Mouse (Mus musculus) intestine, postnatal 0 days (tissue): ENCODE results near the gene Sdccag8. TPM values are rescaled to one million over a fixed set of nuclear protein-coding genes. Genes with fewer than 3 reads are reported as not detected.

Source experiments
- ATAC-seq: fragments of 200-750 bp; cut with Nextera tagmentation; 2 replicates; pipeline ENCODE4 v1.8.0; 2017; ENCODE audit warnings: mild to moderate bottlenecking, moderate TSS enrichment, moderate library complexity
- H3K27ac ChIP-seq: fragments of 300-500 bp; sonication (generic); 2 replicates; pipeline ENCODE4 v1.5.1; 2014; ENCODE audit warnings: mild to moderate bottlenecking, low read depth, low read length, moderate library complexity
- H3K27me3 ChIP-seq: fragments of 300-500 bp; sonication (generic); replicated peaks from 2 replicates; pipeline ENCODE4 v1.6.1; 2014; ENCODE audit warnings: low read length, mixed read lengths; ENCODE audit not compliant: control insufficient read depth, insufficient read depth
- H3K36me3 ChIP-seq: fragments of 300-500 bp; sonication (generic); 2 replicates; pipeline ENCODE4 v1.6.1; 2014; ENCODE audit warnings: mild to moderate bottlenecking, moderate library complexity; ENCODE audit not compliant: control insufficient read depth, insufficient read depth
- H3K4me1 ChIP-seq: fragments of 300-500 bp; sonication (generic); replicated peaks from 2 replicates; pipeline ENCODE4 v1.6.1; 2014; ENCODE audit warnings: antibody characterized with exemption, low read length, mixed read lengths; ENCODE audit not compliant: control insufficient read depth, insufficient read depth
- H3K4me2 ChIP-seq: fragments of 300-500 bp; sonication (generic); replicated peaks from 2 replicates; pipeline ENCODE4 v1.6.1; 2014; ENCODE audit warnings: low read depth, mild to moderate bottlenecking, moderate library complexity
- H3K4me3 ChIP-seq: fragments of 300-500 bp; sonication (generic); 2 replicates; pipeline ENCODE4 v1.5.1; 2014; ENCODE audit warnings: low read depth, low read length
- H3K9ac ChIP-seq: fragments of 300-500 bp; sonication (generic); 2 replicates; pipeline ENCODE4 v1.6.1; 2014; ENCODE audit warnings: mild to moderate bottlenecking, low read depth, low read length
- H3K9me3 ChIP-seq: fragments of 300-500 bp; sonication (generic); 2 replicates; pipeline ENCODE4 v1.6.1; 2016; ENCODE audit warnings: mixed run types; ENCODE audit not compliant: control insufficient read depth
- CTCF ChIP-seq: sonication (generic); IDR thresholded peaks from 2 replicates; pipeline ENCODE4 v1.5.1; 2016; ENCODE audit warnings: low read depth, mild to moderate bottlenecking, control low read depth, antibody characterized with exemption, moderate library complexity
- WGBS: fragments of 180-500 bp; shearing (Covaris S2); extraction: QIAGEN DNeasy Blood & Tissue Kit; methylation state at CpG from one replicate; pipeline ENCODE4 v1.1.7; 2014; 5-methylcytosine and 5-hydroxymethylcytosine counted together
- polyA plus RNA-seq: library from polyadenylated mRNA; unstranded; fragments of >200 nt; fragmentation: Nextera tagmentation; extraction: Ambion mirVana; gene quantifications from 2 replicates; pipeline ENCODE4 v1.2.1, GENCODE M21; 2015

Gene Sdccag8
- polyA plus RNA-seq, 1 experiment from 2014 or later: 55.1 TPM

DNA sequence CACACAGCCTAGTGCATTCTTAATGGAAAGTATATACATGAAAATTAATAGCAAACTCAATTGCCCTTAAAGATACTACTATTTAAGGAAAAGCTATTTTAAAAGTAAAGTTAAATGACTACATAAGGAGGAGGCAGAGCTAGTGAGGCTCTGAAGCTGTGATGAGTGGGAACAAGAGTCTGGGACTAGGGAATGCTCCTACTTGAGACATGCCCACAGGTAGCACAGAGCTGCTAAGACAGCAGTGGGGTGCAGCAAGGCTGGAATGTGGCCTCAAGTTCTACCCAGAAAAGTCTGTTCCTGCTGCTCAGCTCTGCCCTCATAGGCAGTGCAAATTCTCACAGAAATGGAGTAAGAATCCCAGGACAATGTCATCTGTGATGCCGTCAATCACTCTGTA is 216.7 kb downstream of the Sdccag8 start:
- Histone ChIP-seq H3K27me3 (no peaks in the 10 kb centered on the region), H3K4me2 (no peak overlapping the region), H3K4me3 (no peak overlapping the region), H3K4me1 (no peaks in the 10 kb centered on the region), H3K27ac (no peak overlapping the region), H3K9ac (no peak overlapping the region), H3K9me3 (no peaks in the 10 kb centered on the region), H3K36me3 (no peaks in the 10 kb centered on the region)
- WGBS: 100% methylated on average over 1 of the region's 1 CpGs
- ATAC-seq: no peak
- no peak for TF ChIP-seq CTCF

DNA sequence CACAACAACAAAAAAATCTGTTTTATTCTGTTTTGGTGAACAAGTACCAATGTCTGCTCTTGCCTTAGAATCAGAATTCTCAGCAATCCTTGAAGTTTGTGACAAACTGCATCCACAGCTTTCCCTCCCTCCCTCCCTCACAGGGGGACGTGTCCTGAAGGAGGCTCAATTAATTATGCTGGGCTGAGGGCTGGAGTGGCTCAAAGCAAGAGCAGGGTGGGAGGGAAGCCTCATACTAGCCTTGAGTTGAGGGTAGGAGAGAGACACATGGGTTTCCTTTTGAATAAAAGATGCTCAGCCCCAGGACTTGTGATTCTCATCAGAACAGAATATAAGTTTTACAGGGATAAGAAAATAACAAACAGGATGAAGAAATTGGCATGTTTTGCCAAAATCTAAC is 217.8 kb downstream of the Sdccag8 start:
- no peak for ATAC-seq
- TF ChIP-seq CTCF: no peak
- Histone ChIP-seq H3K9ac (no peak overlapping the region), H3K4me1 (no peaks in the 10 kb centered on the region), H3K27me3 (no peaks in the 10 kb centered on the region), H3K9me3 (no peaks in the 10 kb centered on the region), H3K4me3 (no peak overlapping the region), H3K36me3 (no peaks in the 10 kb centered on the region), H3K27ac (no peak overlapping the region), H3K4me2 (no peak overlapping the region)
- 29% methylated on average over 1 of the region's 1 CpGs for WGBS

DNA sequence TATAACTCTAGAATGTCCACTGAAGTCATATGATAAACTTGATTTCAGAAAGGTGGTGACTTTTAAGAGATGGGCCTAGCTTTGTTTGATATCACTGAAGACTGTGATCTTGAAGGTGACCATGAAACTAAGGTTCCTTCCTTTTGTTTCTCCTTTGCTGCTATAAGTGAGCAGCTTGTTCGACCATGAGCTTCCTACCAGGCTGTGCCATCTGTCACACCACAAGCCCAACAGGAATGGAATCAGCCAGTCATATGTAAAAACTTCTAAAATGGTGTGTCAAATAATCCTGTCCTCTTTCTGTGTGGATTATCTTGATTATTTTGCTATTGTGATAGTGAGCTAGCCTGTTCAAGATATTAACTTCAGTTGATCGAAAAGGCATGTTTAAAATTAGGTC is 221.0 kb downstream of the Sdccag8 start:
- H3K4me2 ChIP-seq: no peak overlapping the region
- H3K4me3 ChIP-seq: no peak overlapping the region
- H3K27me3 ChIP-seq: no peaks in the 10 kb centered on the region
- no peak for TF ChIP-seq CTCF
- no peak overlapping the region for H3K9ac ChIP-seq
- H3K9me3 ChIP-seq: no peaks in the 10 kb centered on the region
- H3K27ac ChIP-seq: no peak overlapping the region
- no peak for ATAC-seq
- WGBS: 92% methylated on average over 2 of the region's 2 CpGs
- no peaks in the 10 kb centered on the region for H3K36me3 ChIP-seq
- H3K4me1 ChIP-seq: no peaks in the 10 kb centered on the region

DNA sequence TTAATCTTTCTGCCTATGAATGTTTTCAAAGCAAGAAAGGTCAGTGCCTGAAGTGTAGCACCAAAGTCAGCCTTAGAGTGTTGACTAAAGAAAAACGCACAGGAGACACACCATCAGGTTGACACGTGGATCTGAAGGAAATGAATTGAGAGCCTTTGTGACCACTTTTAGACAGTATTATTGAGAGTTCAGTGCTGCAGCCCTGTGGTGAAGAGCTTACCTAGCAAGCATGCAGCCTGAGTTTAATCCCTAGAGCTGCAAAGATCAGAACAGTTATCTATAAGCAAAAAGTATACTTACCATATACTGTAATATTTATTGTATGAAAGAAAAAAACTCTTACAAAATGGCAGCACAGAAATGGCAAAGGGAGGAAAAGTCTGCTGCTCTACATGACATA is 223.9 kb downstream of the Sdccag8 start:
- TF ChIP-seq CTCF: 0 out of 2 replicates have a peak, but pooled peaks have one; percentile 18
- Histone ChIP-seq H3K9ac (no peak overlapping the region), H3K36me3 (no peaks in the 10 kb centered on the region), H3K4me3 (no peak overlapping the region), H3K27me3 (no peaks in the 10 kb centered on the region), H3K27ac (no peak overlapping the region), H3K4me1 (no peaks in the 10 kb centered on the region), H3K4me2 (no peak overlapping the region), H3K9me3 (no peaks in the 10 kb centered on the region)
- no peak for ATAC-seq
- WGBS: 64% methylated on average over 2 of the region's 2 CpGs

DNA sequence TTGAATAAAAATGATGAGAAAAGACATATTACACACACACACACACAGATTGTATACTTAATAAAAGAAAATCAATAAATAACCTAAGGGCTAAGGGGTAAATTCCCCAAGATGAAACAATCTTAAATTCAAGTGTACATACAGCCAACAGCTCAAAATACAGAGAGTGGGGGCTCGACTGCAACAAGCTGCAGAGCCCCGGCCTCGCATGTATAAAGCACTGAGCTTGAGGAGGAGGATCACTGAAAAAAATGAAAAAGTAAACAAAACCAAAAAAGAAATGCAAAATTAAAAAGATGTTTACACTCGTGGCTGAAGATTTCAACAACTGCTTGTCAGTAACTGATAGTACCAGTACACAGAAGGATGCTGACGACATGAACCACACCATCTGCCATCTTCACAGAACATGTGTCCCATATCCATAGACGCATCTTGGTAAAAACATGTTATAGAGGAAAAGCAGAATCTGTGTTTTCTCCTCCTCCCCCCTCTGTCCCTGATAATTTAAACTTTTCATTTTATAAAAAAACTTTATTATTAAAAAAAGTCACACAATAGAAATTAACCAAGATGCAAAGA is 224.7 kb downstream of the Sdccag8 start:
- Histone ChIP-seq H3K9ac (no peak overlapping the region), H3K9me3 (no peaks in the 10 kb centered on the region), H3K27ac (no peak overlapping the region), H3K4me3 (no peak overlapping the region), H3K36me3 (no peaks in the 10 kb centered on the region), H3K4me1 (no peaks in the 10 kb centered on the region), H3K4me2 (no peak overlapping the region), H3K27me3 (no peaks in the 10 kb centered on the region)
- WGBS: 68% methylated on average over 6 of the region's 6 CpGs
- ATAC-seq: no peak
- TF ChIP-seq CTCF: no peak

DNA sequence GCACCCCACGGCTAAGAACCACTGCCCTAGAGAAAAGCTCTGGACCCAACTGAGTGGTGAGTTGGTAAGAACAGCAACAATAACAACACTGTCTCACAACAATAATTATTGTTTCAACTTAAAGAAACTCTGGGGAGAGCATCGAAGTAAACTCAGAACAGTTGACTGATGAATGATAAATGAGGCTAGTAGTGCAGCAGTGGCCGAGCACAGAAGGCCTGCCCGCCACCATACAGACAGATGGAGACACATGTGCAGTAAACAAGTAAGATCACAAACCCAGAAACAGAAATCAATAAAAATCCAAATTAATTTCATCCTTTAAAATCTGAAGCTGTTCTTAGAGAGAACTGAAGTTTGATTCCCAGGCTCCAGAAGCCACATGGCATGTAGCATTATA is 225.6 kb downstream of the Sdccag8 start:
- Histone ChIP-seq H3K4me1 (no peaks in the 10 kb centered on the region), H3K4me2 (no peak overlapping the region), H3K27me3 (no peaks in the 10 kb centered on the region), H3K9ac (no peak overlapping the region), H3K36me3 (no peaks in the 10 kb centered on the region), H3K9me3 (no peaks in the 10 kb centered on the region), H3K4me3 (no peak overlapping the region), H3K27ac (no peak overlapping the region)
- TF ChIP-seq CTCF: no peak
- WGBS: 50% methylated on average over 4 of the region's 4 CpGs
- ATAC-seq: no peak

DNA sequence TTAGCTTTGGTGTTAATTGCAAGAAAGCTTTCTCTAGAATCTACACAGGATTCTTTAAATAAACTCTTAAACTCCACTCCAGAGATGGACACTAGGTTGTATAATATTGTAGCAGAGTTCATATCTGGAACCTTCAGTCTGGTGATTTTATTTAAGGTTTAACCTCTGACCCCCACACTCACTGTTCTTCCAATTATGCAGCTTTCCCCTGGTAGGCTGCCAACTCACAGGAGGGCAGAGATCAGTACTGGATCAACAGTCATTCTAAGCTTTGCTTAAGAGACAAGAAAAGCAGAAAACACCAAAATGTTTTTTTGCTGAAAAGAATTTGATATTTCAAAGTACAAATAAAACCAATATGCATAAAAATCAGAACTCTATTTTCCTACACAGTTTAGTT is 231.4 kb downstream of the Sdccag8 start:
- H3K9ac ChIP-seq: no peak overlapping the region
- H3K36me3 ChIP-seq: no peaks in the 10 kb centered on the region
- no peak overlapping the region for H3K4me3 ChIP-seq
- no peak overlapping the region for H3K27ac ChIP-seq
- no peak overlapping the region for H3K4me2 ChIP-seq
- H3K9me3 ChIP-seq: no peaks in the 10 kb centered on the region
- H3K4me1 ChIP-seq: no peaks in the 10 kb centered on the region
- TF ChIP-seq CTCF: no peak
- no peaks in the 10 kb centered on the region for H3K27me3 ChIP-seq
- no peak for ATAC-seq
